Mouse (Mus musculus): ENCODE data around the gene Neurl4.

GRCm38 (mm10) chr11:69952274-69952673, 51.4 kb downstream of the Neurl4 start:
- TF ChIP-seq CTCF (IDR thresholded peaks at IDR 0.05): peak; percentile 11; the same call in 1 of the 2 replicates
- no peak for TF ChIP-seq POLR2A (IDR thresholded peaks at IDR 0.05; ENCODE audit: insufficient read depth, low read depth, low read length)
- TF ChIP-seq EP300 (IDR thresholded peaks at IDR 0.05; ENCODE audit: insufficient read depth, low read depth, low read length): no peak
